Mouse (Mus musculus): ENCODE measurements around the gene Gm4070.
"Not testable (repeated sequence)": the region's sequence is repeated elsewhere in the genome, so short reads cannot be mapped to it uniquely, and the experiment has no call there.

- not testable (repeated sequence) for TF ChIP-seq CTCF, EP300 (IDR thresholded peaks at IDR 0.05)
Measured at GRCm38 (mm10) chr7:105855718-105856560, 97.8 kb downstream of the Gm4070 start.

All from lung, postnatal 0 days (tissue).